8 mouse cellular contexts compared by ENCODE assay signal in the genomic region with DNA sequence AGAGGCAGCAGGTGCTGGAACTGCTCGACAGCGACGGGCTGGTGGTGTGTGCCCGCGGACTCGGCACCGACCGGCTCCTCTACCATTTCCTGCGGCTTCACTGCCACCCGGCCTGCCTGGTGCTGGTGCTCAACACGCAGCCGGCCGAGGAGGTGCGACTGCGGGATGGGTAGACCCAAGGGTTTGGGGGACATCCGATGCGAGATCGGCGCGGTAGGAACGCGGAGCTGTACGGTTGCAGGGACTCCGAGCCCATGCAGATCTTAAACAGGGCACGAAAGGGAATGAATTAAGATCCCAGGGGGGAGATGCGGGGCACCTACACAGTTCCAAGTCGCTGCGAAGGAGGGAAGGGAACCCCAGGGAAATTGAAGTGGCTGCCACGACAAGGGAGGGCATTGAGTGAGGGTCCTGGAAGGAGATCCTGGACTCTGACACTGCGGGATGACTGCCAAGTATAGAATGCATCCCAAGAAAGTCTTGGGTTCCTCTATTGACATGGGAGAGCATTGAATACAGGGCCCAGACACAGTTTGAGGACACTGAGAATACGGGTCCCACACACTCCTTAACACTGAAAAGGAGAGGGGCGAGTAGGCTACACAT. TPM values are rescaled to one million over a fixed set of nuclear protein-coding genes. Genes with fewer than 3 reads are reported as not detected.
A peak's percentile ranks its signal among the peaks of the same experiment; 100 is the strongest.
DNase-seq lines count a peak whose midpoint lies in the region; ATAC-seq lines count a peak whose summit lies in the region.

No protein-coding gene starts in this region.

- peaks cover 7% of the 10 kb centered on the region for H3K4me1 ChIP-seq in kidney, embryonic 14.5 days (ENCODE audit: control insufficient read depth, insufficient read depth, low read length)
- H3K4me1 ChIP-seq in forebrain, embryonic 16.5 days (replicated peaks; ENCODE audit: control insufficient read depth, insufficient read depth, low read length) = peaks cover 12% of the 10 kb centered on the region
- peaks cover 8% of the 10 kb centered on the region for H3K4me1 ChIP-seq in midbrain, embryonic 10.5 days

- no peak for DNase-seq in kidney, adult 8-10 months
- DNase-seq in NIH3T3 (ENCODE audit: low read depth) = peak; percentile 34
- no peak for DNase-seq in midbrain, embryonic 10.5 days (ENCODE audit: low spot score)
- DNase-seq in right cerebral cortex, postnatal 10 days (ENCODE audit: low spot score in 2 of 2) = no peak
- no peak for DNase-seq in embryo, embryonic 11 days
- DNase-seq in kidney, postnatal 14 days = no peak

- H3K36me3 ChIP-seq in kidney, embryonic 14.5 days (ENCODE audit: control insufficient read depth, insufficient read depth, low read length) = peaks cover 17% of the 10 kb centered on the region; the same call in 1 of the 2 replicates
- H3K36me3 ChIP-seq in forebrain, embryonic 16.5 days (ENCODE audit: control insufficient read depth, insufficient read depth) = peaks cover 7% of the 10 kb centered on the region
- H3K36me3 ChIP-seq in midbrain, embryonic 10.5 days = peaks cover 34% of the 10 kb centered on the region

- H3K27me3 ChIP-seq in kidney, embryonic 14.5 days (ENCODE audit: control insufficient read depth, insufficient read depth, low read length) = no peaks in the 10 kb centered on the region
- H3K27me3 ChIP-seq in forebrain, embryonic 16.5 days (replicated peaks; ENCODE audit: control insufficient read depth, insufficient read depth, low read length) = no peaks in the 10 kb centered on the region
- H3K27me3 ChIP-seq in midbrain, embryonic 10.5 days (ENCODE audit: low read depth, poor library complexity, severe bottlenecking) = no peaks in the 10 kb centered on the region

- under 1% methylated on average over 32 of the region's 32 CpGs for whole genome bisulfite sequencing in kidney, embryonic 14.5 days
- under 1% methylated on average over 32 of the region's 32 CpGs for WGBS in forebrain, embryonic 16.5 days
- under 1% methylated on average over 32 of the region's 32 CpGs for WGBS in midbrain, embryonic 10.5 days

- H3K27ac ChIP-seq in kidney, embryonic 14.5 days (ENCODE audit: low read depth, low read length) = peak overlapping the region; percentile 76
- peak overlapping the region; percentile 91 for H3K27ac ChIP-seq in forebrain, embryonic 16.5 days (ENCODE audit: low read length)
- peak overlapping the region; percentile 91 for H3K27ac ChIP-seq in midbrain, embryonic 10.5 days (replicated peaks)

- H3K4me2 ChIP-seq in kidney, embryonic 14.5 days (replicated peaks; ENCODE audit: low read depth, low read length) = peak overlapping the region; percentile 80
- H3K4me2 ChIP-seq in forebrain, embryonic 16.5 days (ENCODE audit: low read length) = peak overlapping the region; percentile 58

- H3K9me3 ChIP-seq in kidney, embryonic 14.5 days (ENCODE audit: control insufficient read depth, low read length) = no peaks in the 10 kb centered on the region
- H3K9me3 ChIP-seq in forebrain, embryonic 16.5 days (ENCODE audit: control insufficient read depth, low read length) = no peaks in the 10 kb centered on the region
- no peaks in the 10 kb centered on the region for H3K9me3 ChIP-seq in midbrain, embryonic 10.5 days (replicated peaks)

- ATAC-seq in kidney, embryonic 14.5 days (ENCODE audit: low FRiP score, low TSS enrichment) = peak; percentile 22; the same call in 1 of the 2 replicates
- ATAC-seq in forebrain, embryonic 16.5 days = peak; percentile 77

- peak overlapping the region; percentile 92 for H3K9ac ChIP-seq in kidney, embryonic 14.5 days (ENCODE audit: low read depth, low read length)
- H3K9ac ChIP-seq in forebrain, embryonic 16.5 days (replicated peaks; ENCODE audit: low read depth, low read length) = peak overlapping the region; percentile 97

- H3K4me3 ChIP-seq in kidney, embryonic 14.5 days (ENCODE audit: low read length) = peak overlapping the region; percentile 84
- H3K4me3 ChIP-seq in forebrain, embryonic 16.5 days (replicated peaks; ENCODE audit: low read length) = peak overlapping the region; percentile 81
- H3K4me3 ChIP-seq in midbrain, embryonic 10.5 days = peak overlapping the region; percentile 82

RNA-seq across cellular contexts. Expression of a gene that starts 0.6 kb away (rescaled TPM):
- polyA plus RNA-seq in kidney, embryonic 14.5 days (2014; fragmentation: Nextera tagmentation; extraction: Ambion mirVana) = 9.7 and 16.1 TPM in 2 replicates
- polyA plus RNA-seq in forebrain, embryonic 16.5 days (2015; fragmentation: Nextera tagmentation; extraction: Ambion mirVana) = 15.4 and 15.6 TPM in 2 replicates
- 13.9 and 15.6 TPM in 2 replicates for polyA plus RNA-seq in midbrain, embryonic 10.5 days (2016; fragmentation: Nextera tagmentation; extraction: Ambion mirVana)
